Mouse (Mus musculus): Measurements from ENCODE around the gene Pga5.

Gene Pga5

GRCm38 (mm10) chr19:10707087-10707875 lies 29.4 kb upstream of the Pga5 start:
- in situ Hi-C loops (cut with MboI), result no loop called here

- in situ Hi-C loops (cut with MboI), result no loop called here
These were observed 25.6 kb upstream of the Pga5 start for GRCm38 (mm10) chr19:10703470-10703869.

GRCm38 (mm10) chr19:10702125-10702524 lies 24.3 kb upstream of the Pga5 start:
- in situ Hi-C loops (cut with MboI), result no loop called here

- in situ Hi-C loops (cut with MboI), result no loop called here
These were observed 23.3 kb upstream of the Pga5 start for GRCm38 (mm10) chr19:10701013-10701726.

- in situ Hi-C loops (cut with MboI), result no loop called here
These were observed 22.0 kb upstream of the Pga5 start for GRCm38 (mm10) chr19:10699851-10700250.

GRCm38 (mm10) chr19:10698131-10698991 lies 20.5 kb upstream of the Pga5 start:
- in situ Hi-C loops (cut with MboI), result no loop called here

GRCm38 (mm10) chr19:10695801-10696200 lies 17.9 kb upstream of the Pga5 start:
- in situ Hi-C loops (cut with MboI), result no loop called here

GRCm38 (mm10) chr19:10693926-10694682 lies 16.2 kb upstream of the Pga5 start:
- in situ Hi-C loops (cut with MboI), result no loop called here

- in situ Hi-C loops (cut with MboI), result no loop called here
These were observed 14.5 kb upstream of the Pga5 start for GRCm38 (mm10) chr19:10692361-10692760.

GRCm38 (mm10) chr19:10691660-10692059 lies 13.8 kb upstream of the Pga5 start:
- in situ Hi-C loops (cut with MboI), result no loop called here

- in situ Hi-C loops (cut with MboI), result no loop called here
These were observed 13.2 kb upstream of the Pga5 start for GRCm38 (mm10) chr19:10691121-10691520.

- in situ Hi-C loops (cut with MboI), result no loop called here
These were observed 12.5 kb upstream of the Pga5 start for GRCm38 (mm10) chr19:10690336-10690735.

GRCm38 (mm10) chr19:10689470-10690166 lies 11.7 kb upstream of the Pga5 start:
- in situ Hi-C loops (cut with MboI), result no loop called here

GRCm38 (mm10) chr19:10688537-10689352 lies 10.9 kb upstream of the Pga5 start, which contains the start of gene Vps37c:
Gene Vps37c, plus strand, starts transcription at chr19:10688735.
- in situ Hi-C loops (cut with MboI), result no loop called here

GRCm38 (mm10) chr19:10685727-10686126 lies 7.9 kb upstream of the Pga5 start:
- in situ Hi-C loops (cut with MboI), result no loop called here

- in situ Hi-C loops (cut with MboI), result no loop called here
These were observed 7.2 kb upstream of the Pga5 start for GRCm38 (mm10) chr19:10685081-10685480.

- in situ Hi-C loops (cut with MboI), result no loop called here
These were observed 3.7 kb upstream of the Pga5 start for GRCm38 (mm10) chr19:10681571-10681970.

- in situ Hi-C loops (cut with MboI), result no loop called here
These were observed 849 bp upstream of the Pga5 start for GRCm38 (mm10) chr19:10678772-10679067.

- in situ Hi-C loops (cut with MboI), result no loop called here
These were observed 1.2 kb downstream of the Pga5 start for GRCm38 (mm10) chr19:10676656-10677055.

- in situ Hi-C loops (cut with MboI), result no loop called here
These were observed 4.6 kb downstream of the Pga5 start for GRCm38 (mm10) chr19:10673275-10673674.

All from mature B cell (primary cell).